Mouse (Mus musculus): ENCODE measurements at regions not wholly inside any gene's neighbourhood (a gene's known extent, or its start where the extent isn't known, plus 50 kb on each side); places are given as distances from the start of the nearest gene placed in this dataset.

- no peak for DNase-seq (ENCODE audit: low spot score)
These were observed 179.7 kb downstream of the Parm1 start for GRCm38 (mm10) chr5:91697075-91697474.

- no peak for DNase-seq (ENCODE audit: low spot score)
These were observed 179.1 kb downstream of the Parm1 start for GRCm38 (mm10) chr5:91696532-91696931.

GRCm38 (mm10) chr5:91695632-91696031, 178.2 kb downstream of the Parm1 start:
- no peak for DNase-seq (ENCODE audit: low spot score)

DNA sequence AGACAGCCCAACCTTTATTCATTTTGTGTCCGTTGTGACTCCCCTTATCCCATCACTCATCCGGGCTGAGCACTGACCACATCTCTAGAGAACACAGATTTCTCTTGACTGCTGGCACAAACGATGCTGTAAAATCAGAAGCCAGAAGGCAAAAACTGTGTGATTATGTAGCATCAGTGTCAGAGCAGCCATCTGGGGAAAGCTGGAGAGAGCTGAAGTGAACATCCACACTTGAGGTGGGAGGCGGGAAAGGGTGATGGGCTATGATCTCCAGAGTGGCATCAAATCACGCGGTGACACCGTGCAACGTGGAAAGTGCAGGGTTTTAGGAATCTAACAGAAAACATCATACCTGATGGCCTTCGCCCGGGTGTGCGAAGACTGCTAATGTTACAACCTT, 175.9 kb downstream of the Parm1 start:
- no peak for DNase-seq (ENCODE audit: low spot score)

DNA sequence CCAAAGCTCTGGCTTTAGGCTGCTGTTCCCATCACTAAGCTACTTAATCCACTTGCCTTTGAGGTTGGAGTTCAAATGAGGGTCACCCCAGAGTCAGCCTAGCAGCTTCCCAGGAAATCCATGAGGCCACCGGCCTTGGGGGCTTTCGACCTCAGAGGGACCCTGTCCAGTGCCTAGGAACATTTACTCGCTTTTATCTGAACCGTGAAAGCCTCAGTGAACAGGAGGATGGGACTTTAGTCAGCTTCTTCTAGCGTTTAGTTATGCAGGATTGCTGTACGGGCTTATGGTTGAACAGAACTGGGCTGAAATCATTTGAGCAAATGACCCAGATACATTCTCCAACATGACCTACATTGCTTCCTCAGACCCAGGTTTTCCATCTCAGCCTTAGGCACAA, 174.9 kb downstream of the Parm1 start:
- DNase-seq (ENCODE audit: low spot score): no peak

DNA sequence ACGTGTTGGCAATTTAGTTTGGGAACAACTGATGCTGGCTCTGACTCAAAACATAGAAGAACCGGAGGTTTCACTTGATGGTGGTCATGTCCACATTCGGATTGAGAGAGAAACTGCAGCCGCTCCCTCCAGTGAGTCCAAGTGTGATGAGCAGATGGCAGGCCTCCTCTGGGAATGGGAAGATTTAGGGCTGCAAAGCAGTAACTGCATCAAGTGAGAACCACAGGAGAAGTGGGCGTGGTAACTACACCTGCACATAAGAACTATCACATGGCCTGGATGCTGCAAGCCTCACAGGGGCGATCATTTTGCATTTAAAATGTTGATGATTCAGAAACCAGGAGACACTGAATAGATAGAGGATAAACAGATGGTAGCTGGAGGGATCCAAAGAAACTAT, 161.3 kb downstream of the Parm1 start:
- no peak for DNase-seq (ENCODE audit: low spot score)

Measured in thymus, postnatal 0 days (tissue).